Mouse (Mus musculus): ENCODE results near the gene Tmem259. TPM values are rescaled to one million over a fixed set of nuclear protein-coding genes. Genes with fewer than 3 reads are reported as not detected.
A peak's percentile ranks its signal among the peaks of the same experiment; 100 is the strongest.

The Tmem259 gene
- total RNA-seq, 2 experiments from 2014 or later, result 22.6 to 29.6 TPM

DNA sequence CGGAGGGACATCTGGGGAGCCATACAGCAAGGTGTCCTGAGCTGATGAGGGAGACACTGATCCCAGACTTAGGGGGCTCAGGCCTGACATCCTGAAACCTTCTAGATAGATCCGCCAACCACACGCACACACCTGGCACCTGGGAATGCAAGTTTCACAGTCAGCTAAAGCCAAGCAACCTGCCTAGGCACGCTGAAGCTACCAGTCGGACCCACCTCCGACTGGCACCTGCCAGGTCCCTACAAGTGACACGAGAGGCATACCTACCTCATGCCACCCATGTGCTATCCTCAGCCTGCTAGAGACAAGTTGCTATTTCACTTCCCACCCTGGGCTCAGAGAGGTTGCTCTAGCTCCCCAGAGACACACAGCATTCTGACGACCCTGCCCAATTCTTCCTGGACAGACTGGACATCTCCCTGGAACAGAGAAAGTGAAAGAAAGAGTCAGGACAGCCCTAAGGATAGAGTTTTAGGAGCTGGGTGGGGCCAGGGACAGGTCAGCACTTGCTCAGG, 5.2 kb upstream of the Tmem259 start:
- no peak for ATAC-seq (replicated peaks; ENCODE audit: low FRiP score, poor library complexity, severe bottlenecking)

GRCm38 (mm10) chr10:79988506-79989271, 4.6 kb upstream of the Tmem259 start, which contains the start of gene Cnn2:
Gene Cnn2, plus strand, starts transcription at chr10:79988584.
- ATAC-seq (replicated peaks; ENCODE audit: low FRiP score, poor library complexity, severe bottlenecking), result no peak

GRCm38 (mm10) chr10:79987771-79988505, 3.8 kb upstream of the Tmem259 start:
- no peak for ATAC-seq (replicated peaks; ENCODE audit: low FRiP score, poor library complexity, severe bottlenecking)

- 0 out of 2 replicates have a peak, but pooled peaks have one; percentile 12 for ATAC-seq (replicated peaks; ENCODE audit: low FRiP score, poor library complexity, severe bottlenecking)
Measured at GRCm38 (mm10) chr10:79986963-79987362, 2.8 kb upstream of the Tmem259 start.

GRCm38 (mm10) chr10:79986232-79986878, 2.2 kb upstream of the Tmem259 start:
- ATAC-seq (replicated peaks; ENCODE audit: low FRiP score, poor library complexity, severe bottlenecking), result peak; percentile 42

- ATAC-seq (replicated peaks; ENCODE audit: low FRiP score, poor library complexity, severe bottlenecking), result peak; percentile 44
Measured at GRCm38 (mm10) chr10:79985334-79986231, 1.5 kb upstream of the Tmem259 start.

GRCm38 (mm10) chr10:79984871-79985270, 741 bp upstream of the Tmem259 start:
- peak; percentile 67 for ATAC-seq (replicated peaks; ENCODE audit: low FRiP score, poor library complexity, severe bottlenecking)

GRCm38 (mm10) chr10:79983670-79984069, 460 bp downstream of the Tmem259 start:
- ATAC-seq (replicated peaks; ENCODE audit: low FRiP score, poor library complexity, severe bottlenecking), result 0 out of 2 replicates have a peak, but pooled peaks have one; percentile 12

- no peak for ATAC-seq (replicated peaks; ENCODE audit: low FRiP score, poor library complexity, severe bottlenecking)
Measured at GRCm38 (mm10) chr10:79983205-79983604, 925 bp downstream of the Tmem259 start.

DNA sequence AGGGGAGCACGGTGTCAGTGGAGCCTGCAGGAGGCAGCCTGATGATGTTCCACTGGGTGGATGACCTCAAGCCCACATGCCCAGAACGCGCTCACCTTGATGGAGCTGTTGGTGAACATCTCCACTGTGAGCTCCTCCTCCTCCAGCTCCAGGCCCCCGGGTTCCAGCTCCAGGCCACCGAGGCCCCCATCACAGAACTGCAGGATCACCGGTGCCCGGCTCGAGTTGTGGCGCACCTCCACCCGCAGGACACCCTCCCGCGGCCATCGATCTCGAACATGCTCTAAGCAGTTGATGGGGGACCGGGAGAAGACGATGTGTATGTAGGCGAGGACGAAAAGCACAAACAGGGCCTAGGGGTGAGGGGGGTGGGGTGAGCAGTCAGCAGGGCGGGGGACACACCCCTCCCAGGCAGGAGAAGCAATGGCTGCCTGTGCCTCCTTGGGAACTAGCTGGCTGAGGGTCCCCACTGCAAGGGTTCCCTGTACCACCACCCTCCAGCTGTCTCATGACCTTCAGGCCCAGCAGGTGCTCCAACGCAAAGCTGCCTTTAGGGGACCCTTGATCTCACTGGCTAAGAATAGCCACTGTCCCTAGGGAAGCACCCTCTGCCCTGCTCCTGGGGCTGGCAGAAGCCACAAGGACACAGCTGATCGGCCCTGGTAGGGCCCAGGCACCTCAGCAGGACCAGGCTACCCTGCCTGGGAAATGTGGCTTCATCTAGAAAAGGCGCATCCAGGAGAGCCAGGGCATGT, 4.6 kb downstream of the Tmem259 start:
- ATAC-seq (replicated peaks; ENCODE audit: low FRiP score, poor library complexity, severe bottlenecking), result no peak

DNA sequence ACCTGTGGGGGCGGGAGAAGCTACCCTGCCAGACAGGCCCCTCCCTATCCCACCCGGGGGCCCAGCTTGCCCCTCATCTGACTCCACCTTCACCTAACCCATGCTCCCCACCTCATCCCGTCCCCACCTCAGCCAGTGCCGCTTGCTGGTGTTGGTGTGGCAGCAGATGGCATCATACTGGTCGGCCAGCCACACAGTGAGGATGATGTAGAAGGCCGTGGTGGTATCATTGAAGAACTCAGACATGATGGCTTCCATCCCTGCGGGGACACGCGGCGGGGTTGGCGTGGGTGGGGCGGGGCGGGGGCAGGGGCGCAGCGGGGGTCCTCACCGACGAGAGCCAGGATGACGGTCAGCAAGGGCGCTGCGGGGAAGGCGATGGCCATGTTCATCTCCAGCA, 6.1 kb downstream of the Tmem259 start:
- no peak for ATAC-seq (replicated peaks; ENCODE audit: low FRiP score, poor library complexity, severe bottlenecking)

GRCm38 (mm10) chr10:79977324-79977723, 6.8 kb downstream of the Tmem259 start:
- ATAC-seq (replicated peaks; ENCODE audit: low FRiP score, poor library complexity, severe bottlenecking), result no peak

DNA sequence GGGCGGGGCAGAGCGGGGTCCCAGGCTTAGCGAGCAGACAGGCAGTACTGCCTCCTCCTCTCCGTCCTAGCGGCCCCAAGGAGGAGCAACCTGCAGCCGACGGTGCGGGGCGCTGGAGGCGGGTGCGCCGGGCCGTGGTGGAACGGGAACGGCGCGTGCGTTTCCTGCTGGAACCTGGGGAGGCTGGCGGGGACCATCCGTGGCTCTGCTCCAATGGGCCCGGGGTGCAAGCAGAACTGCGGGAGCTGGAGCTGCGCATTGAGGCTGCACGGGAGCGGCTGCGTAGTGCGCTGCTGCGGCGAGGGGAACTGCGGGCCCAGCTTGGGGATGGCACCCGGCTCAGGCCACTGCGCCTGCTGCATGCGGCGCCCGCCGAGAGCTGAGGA, 7.4 kb downstream of the Tmem259 start:
- ATAC-seq (replicated peaks; ENCODE audit: low FRiP score, poor library complexity, severe bottlenecking), result no peak

DNA sequence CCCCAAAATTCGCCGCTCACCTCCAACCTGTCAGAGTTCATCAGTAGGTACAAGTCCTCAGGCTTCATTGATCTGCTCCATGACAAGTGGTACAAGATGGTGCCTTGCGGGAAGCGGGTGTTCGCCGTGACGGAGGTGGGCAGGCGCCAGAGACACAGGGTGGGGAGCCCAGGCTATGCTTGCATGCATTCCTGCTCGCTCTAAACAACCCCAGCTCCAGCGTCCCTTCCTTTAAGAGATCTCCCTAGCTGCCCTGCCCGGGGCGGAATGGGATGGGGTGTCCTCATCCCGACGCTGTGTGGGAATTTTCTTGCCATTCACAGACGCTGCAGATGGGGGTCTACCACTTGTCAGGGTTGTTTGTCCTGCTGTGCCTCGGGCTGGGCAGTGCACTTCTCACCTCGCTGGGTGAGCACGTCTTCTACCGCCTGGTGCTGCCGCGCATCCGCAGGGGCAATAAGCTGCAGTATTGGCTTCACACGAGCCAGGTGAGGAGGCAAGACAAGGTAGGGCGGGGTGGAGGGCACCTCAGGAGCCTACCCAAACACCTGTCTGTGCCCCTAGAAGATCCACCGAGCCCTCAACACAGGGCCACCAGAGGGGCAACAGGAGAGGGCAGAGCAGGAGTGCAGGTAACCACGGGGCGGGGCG, 7.9 kb downstream of the Tmem259 start:
- ATAC-seq (replicated peaks; ENCODE audit: low FRiP score, poor library complexity, severe bottlenecking), result no peak

GRCm38 (mm10) chr10:79974668-79975067, 9.5 kb downstream of the Tmem259 start:
- no peak for ATAC-seq (replicated peaks; ENCODE audit: low FRiP score, poor library complexity, severe bottlenecking)

- ATAC-seq (replicated peaks; ENCODE audit: low FRiP score, poor library complexity, severe bottlenecking), result no peak
Measured at GRCm38 (mm10) chr10:79974087-79974486, 10.0 kb downstream of the Tmem259 start.

DNA sequence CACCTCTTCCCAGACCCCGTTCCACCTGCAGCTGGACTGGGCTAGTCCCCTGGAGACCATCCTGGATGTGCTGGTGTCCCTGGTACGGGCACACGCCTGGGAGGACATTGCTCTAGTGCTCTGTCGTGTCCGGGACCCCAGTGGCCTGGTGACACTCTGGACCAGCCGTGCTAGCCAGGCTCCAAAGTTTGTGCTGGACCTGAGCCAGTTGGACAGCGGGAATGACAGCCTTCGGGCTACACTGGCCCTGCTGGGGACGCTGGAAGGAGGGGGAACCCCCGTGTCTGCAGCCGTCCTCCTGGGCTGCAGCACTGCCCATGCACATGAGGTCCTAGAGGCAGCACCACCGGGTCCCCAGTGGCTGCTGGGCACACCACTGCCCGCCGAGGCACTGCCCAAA, 11.3 kb downstream of the Tmem259 start:
- ATAC-seq (replicated peaks; ENCODE audit: low FRiP score, poor library complexity, severe bottlenecking), result no peak

GRCm38 (mm10) chr10:79971183-79971497, 13.0 kb downstream of the Tmem259 start:
- no peak for ATAC-seq (replicated peaks; ENCODE audit: low FRiP score, poor library complexity, severe bottlenecking)

All from erythroblast, adult 5-6 weeks (primary cell).